Mouse (Mus musculus) megakaryocyte, embryonic 14.5 days (primary cell): ENCODE data around the gene Etv6.

ENCODE experiments used
- FLI1 ChIP-seq: IDR thresholded peaks from 2 replicates; pipeline ENCODE4 v1.6.1; 2012; ENCODE audit warnings: low read length, inconsistent platforms, mixed read lengths
- GATA1 ChIP-seq: IDR thresholded peaks from 3 replicates; pipeline ENCODE4 v1.6.1; 2012; ENCODE audit warnings: mixed read lengths, low read length, inconsistent platforms, borderline replicate concordance

DNA sequence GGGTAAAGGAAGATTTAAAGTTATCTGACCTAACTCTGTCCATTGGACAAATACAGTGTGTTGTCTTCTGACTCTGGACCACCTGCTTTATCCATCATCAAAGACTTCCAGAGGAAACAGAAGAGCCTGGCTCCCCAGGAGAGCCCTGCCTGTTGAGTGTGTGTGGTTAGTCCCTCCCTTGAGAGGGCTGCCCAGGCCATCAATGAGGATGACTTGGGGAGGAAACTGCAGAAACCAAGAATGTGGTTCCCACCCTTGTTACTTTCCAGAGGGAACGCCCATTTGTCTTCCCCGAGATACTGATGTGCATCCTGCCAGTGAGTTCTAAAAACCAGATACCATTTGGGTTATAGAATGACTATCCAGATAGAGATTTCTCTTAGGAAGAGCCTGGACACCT is 96.1 kb downstream of the Etv6 start:
- TF ChIP-seq FLI1: no peak
- TF ChIP-seq GATA1: no peak
